Mouse (Mus musculus) embryonic facial prominence, embryonic 12.5 days (tissue): ENCODE measurements around the gene Hist2h3c1. TPM values are rescaled to one million over a fixed set of nuclear protein-coding genes. Genes with fewer than 3 reads are reported as not detected.

Experiments
- microRNA-seq: library from miRNA; unstranded; fragments of <30 nt; microRNA quantifications from one replicate; pipeline ENCODE4, GENCODE M21; 2017
- polyA plus RNA-seq: library from polyadenylated mRNA; unstranded; fragments of >200 nt; fragmentation: Nextera tagmentation; extraction: Ambion mirVana; gene quantifications from 2 replicates; pipeline ENCODE4 v1.2.1, GENCODE M21; 2016

The Hist2h3c1 gene
- polyA plus RNA-seq, 1 experiment from 2014 or later = 0.83 TPM

Small RNAs within 50 kb of the gene (microRNA-seq; reads per million reads assigned to microRNA genes)
- not detected for gene Gm44492
- gene Gm47311 = not detected
- gene Gm47313 = not detected

Other genes starting within 250 kb of the Hist2h3c1 start
- 43.3 and 43.6 TPM in 2 replicates for gene Vps45, start 188.2 kb upstream of the Hist2h3c1 start, polyA plus RNA-seq
- 20.2 and 20.6 TPM in 2 replicates for gene Otud7b, start 142.2 kb upstream of the Hist2h3c1 start, polyA plus RNA-seq
- gene Mtmr11, start 84.7 kb upstream of the Hist2h3c1 start, polyA plus RNA-seq = 37.1 and 39.5 TPM in 2 replicates
- gene Sf3b4, start 74.4 kb upstream of the Hist2h3c1 start, polyA plus RNA-seq = 181 and 190 TPM in 2 replicates
- 8.6 and 9.2 TPM in 2 replicates for gene Sv2a, start 65.5 kb upstream of the Hist2h3c1 start, polyA plus RNA-seq
- 52.6 and 53.3 TPM in 2 replicates for gene Bola1, start 27.0 kb upstream of the Hist2h3c1 start, polyA plus RNA-seq
- 1.5 and 1.6 TPM in 2 replicates for gene Hist2h2ab, start 26.8 kb upstream of the Hist2h3c1 start, polyA plus RNA-seq
- 12.2 and 12.5 TPM in 2 replicates for gene Hist2h2ac, start 25.8 kb upstream of the Hist2h3c1 start, polyA plus RNA-seq
- 10.6 and 11.7 TPM in 2 replicates for gene Hist2h2be, start 25.6 kb upstream of the Hist2h3c1 start, polyA plus RNA-seq
- gene Hist2h3c2, start 7.6 kb upstream of the Hist2h3c1 start, polyA plus RNA-seq = 7.1 and 8.2 TPM in 2 replicates
- gene Hist2h2aa2, start 6.4 kb upstream of the Hist2h3c1 start, polyA plus RNA-seq = 45.4 and 60.5 TPM in 2 replicates
- gene Hist2h2aa1, start 1.2 kb upstream of the Hist2h3c1 start, polyA plus RNA-seq = 19.8 and 19.9 TPM in 2 replicates
- gene Hist2h4, start 16.6 kb downstream of the Hist2h3c1 start, polyA plus RNA-seq = 13.6 and 17.2 TPM in 2 replicates
- gene Hist2h3b, start 22.0 kb downstream of the Hist2h3c1 start, polyA plus RNA-seq = 92.4 and 92.9 TPM in 2 replicates
- 22.1 and 22.4 TPM in 2 replicates for gene Hist2h2bb, start 23.1 kb downstream of the Hist2h3c1 start, polyA plus RNA-seq
- gene Fcgr1, start 47.3 kb downstream of the Hist2h3c1 start, polyA plus RNA-seq = 0.84 and 1.6 TPM in 2 replicates
- 0.26 TPM in 1 of 2 replicates, not detected in the other for gene BC107364, start 205.6 kb downstream of the Hist2h3c1 start, polyA plus RNA-seq